Mouse (Mus musculus) liver, postnatal 0 days (tissue): ENCODE measurements at regions not wholly inside any gene's neighbourhood (a gene's known extent, or its start where the extent isn't known, plus 50 kb on each side); places are given as distances from the start of the nearest gene placed in this dataset.

ENCODE experiments used
- CTCF ChIP-seq: sonication (generic); IDR thresholded peaks from 2 replicates; pipeline ENCODE4 v1.5.1; 2016; ENCODE audit warnings: antibody characterized with exemption, low read depth
- EP300 ChIP-seq: IDR thresholded peaks from 2 replicates; pipeline ENCODE4 v1.6.1; 2016; ENCODE audit warnings: antibody characterized with exemption, low read depth, mild to moderate bottlenecking

GRCm38 (mm10) chr4:131230361-131230760, 286.2 kb downstream of the Matn1 start:
- TF ChIP-seq CTCF (no peak), EP300 (no peak)
